Mouse (Mus musculus) retina, adult 2 months (tissue): ENCODE data around the gene Ush1g.

Experiments
- DNase-seq: peaks from one replicate; pipeline ENCODE4 v3.0.0-alpha.2; 2012; ENCODE audit warnings: low read depth, low spot score

Gene Ush1g

GRCm38 (mm10) chr11:115334531-115334930 lies 12.7 kb upstream of the Ush1g start, which contains the start of gene Otop3:
TSS of gene Otop3 (plus strand) at chr11:115334731.
- DNase-seq, result no peak

GRCm38 (mm10) chr11:115329339-115329738 lies 7.5 kb upstream of the Ush1g start:
- DNase-seq, result no peak

DNA sequence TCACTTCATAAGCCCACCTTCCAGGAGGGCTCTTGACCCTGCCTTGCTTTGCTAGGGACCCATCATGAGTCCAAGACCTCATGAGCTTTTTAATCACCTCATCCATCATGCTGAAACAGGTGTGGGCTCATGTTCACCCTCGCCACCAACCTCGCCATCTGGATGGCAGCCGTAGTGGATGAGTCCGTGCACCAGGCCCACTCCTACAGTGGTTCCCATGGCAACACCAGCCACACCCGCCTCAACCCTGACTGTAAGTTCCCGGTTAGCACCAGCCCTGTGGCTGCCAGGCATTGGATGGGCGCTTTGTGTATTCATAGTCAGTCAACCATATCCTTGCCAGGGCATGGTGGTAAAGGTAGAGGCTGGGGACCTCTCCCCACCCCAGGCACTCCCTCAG lies 4.9 kb upstream of the Ush1g start:
- no peak for DNase-seq

DNA sequence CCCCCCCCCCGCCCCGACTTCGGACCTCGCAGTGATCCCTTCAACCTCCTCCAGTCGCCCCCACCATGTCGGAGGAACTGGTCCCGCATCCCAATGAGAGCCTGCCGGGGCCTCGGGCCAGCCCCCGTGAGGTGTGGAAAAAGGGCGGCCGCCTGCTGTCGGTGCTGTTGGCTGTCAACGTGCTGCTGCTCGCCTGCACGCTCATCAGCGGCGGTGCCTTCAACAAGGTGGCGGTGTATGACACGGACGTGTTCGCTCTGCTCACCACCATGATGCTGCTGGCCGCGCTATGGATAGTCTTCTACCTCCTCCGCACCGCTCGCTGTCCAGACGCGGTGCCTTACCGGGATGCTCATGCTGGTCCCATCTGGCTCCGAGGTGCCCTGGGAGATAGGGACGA lies 1.5 kb upstream of the Ush1g start:
- no peak for DNase-seq

DNA sequence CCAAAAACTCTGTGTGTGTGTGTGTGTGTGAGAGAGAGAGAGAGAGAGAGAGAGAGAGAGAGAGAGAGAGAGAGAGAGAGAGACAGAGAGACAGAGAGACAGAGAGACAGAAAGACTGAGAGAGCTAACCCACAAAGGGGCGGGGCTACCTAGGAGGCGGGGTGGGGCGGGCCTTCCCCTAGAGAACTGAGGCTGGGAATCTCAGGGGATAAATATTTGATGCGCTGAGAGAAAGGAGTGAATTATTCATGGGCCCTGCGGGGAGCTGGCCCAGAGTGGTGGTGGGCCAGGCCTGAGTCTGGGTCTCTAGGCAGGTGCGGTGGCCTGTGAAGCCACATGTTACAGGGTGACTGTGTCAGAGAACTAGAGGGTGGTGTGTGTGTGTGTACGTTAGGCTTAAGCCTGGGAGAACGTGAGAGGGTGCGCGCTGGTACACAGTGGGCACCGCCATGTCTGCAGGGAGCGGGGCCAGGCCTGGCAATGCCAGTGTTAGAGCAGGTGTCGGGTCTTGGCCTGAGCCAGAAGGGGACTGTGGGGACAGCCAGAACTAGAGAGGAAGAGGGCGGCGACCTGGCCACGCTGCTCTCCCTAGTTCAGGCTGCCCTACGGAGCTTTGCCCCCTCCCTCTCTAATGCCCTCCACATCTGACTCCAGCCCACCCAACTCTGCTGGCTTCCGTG lies 2.0 kb downstream of the Ush1g start:
- no peak for DNase-seq

- no peak for DNase-seq
These were observed 3.4 kb downstream of the Ush1g start for GRCm38 (mm10) chr11:115318245-115319027.

DNA sequence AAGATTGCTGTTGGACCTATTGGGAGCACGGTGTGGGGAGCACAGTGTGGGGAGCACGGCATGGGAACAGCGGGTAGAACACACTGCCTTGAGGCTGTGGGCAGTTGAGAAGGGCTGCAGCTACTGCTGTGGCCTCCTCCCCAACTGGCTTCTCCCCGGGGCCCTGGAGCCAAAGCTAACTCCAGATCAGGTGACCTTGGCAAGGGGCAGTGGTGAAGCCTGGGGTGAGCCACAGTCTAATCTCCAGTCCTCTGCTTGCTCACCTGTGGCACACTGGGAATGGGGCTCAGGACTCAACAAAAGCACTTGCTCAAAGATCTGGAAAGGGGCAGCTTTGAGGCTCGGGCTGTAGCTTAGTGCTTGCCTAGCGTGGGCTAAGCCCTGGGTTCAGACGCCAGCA lies 4.6 kb downstream of the Ush1g start:
- no peak for DNase-seq

DNA sequence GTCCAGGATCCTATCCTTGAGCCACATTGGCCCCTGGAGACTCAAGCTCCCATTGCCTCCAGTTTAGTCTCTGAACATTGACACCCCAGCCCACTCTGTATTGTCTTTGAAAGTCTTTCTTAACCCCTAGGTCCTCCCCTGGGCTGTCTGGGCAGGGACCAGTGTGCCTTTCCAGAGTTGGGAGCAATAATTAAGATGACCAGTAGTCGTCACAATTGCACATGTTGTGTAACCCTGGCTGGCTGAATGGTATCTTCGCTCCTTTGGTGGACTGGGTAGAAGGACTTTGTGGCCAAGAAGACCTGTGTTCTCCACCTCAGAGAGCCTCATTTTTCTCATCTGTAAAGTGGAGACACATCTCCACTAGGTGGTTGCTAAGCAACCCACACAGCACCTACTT lies 7.6 kb downstream of the Ush1g start:
- DNase-seq, result no peak

DNA sequence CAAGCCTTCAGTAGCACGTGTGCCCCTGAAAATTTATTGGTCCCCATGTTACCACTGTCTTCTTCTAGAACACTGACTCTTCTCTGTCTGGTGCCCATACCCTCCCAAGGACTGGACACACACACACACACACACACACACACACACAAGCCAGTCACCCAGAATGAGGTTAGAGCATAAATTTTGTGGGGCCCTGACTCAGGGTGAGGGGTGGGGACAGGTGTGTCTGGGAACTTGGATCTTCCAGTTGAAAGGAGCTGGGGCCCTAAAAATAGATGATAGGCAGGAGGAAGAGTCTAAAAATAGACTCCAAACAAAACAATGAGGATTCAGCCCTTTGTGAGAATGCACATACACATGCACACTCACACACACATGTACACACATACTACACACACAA lies 13.1 kb downstream of the Ush1g start:
- DNase-seq, result no peak

- no peak for DNase-seq
These were observed 15.0 kb downstream of the Ush1g start, which contains the start of gene Otop2 for GRCm38 (mm10) chr11:115306863-115307262. TSS of gene Otop2 (plus strand) at chr11:115307163.

DNA sequence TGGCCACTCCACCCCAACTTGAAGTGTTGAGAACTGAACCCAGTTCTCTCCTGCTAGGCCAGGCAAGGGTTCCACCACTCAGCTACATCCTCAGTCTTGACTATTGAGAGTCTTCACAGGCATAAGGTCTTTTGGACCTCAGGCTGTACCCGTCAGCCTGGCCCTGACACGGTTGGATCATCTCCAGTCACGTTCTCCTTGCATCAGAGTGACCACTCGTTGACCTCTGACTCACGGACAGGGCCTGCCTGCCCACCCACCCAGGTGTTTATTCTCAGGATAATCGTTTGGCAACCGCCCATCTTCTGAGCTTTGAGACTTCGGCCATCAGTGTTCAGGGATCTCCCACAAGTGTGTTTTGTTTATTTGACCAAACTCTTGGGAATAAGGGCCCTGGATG lies 18.7 kb downstream of the Ush1g start:
- no peak for DNase-seq

- DNase-seq, result no peak
These were observed 20.5 kb downstream of the Ush1g start for GRCm38 (mm10) chr11:115301351-115301750.

DNA sequence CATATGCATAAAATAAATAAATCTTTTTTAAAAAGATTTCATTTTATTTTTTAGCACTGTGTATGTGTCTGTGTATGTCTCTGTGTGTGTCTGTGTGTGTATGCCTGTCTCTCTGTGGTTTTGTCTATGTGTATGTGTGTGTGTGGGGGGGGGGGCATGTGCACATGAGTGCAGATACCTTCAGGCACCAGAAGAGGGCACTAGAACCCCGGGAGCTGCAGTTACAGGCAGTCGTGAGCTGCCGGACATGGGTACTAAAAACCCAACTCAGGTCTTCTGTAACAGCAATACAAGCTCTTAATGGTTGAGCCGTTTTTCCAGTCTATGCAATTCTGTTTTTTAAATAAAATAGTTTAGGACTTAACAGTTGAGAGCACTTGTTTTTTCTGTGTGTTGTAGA lies 21.1 kb downstream of the Ush1g start:
- no peak for DNase-seq

DNA sequence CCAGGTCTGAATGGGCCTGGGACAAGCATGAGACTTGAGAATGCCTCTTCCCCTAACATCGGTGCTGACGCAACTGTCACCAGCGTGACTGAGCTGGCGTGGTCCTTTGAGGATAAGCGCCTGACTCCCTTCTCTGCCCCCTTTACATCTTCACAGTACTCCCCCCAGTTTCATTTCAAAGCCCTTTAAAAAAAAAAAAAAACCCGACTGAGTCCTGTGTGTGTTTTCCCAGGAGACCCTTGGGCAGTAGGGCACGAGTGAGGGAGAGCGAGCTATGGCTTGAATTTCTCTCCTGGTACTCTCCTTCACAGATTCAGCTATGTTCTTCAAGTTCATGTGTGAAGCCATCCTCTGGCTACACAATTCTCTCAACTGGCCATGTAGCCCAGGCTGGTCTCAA lies 23.7 kb downstream of the Ush1g start:
- no peak for DNase-seq

GRCm38 (mm10) chr11:115297214-115297826 lies 24.5 kb downstream of the Ush1g start, which contains the start of gene Fads6:
TSS of gene Fads6 (minus strand) at chr11:115297663.
- DNase-seq, result peak; percentile 38

DNA sequence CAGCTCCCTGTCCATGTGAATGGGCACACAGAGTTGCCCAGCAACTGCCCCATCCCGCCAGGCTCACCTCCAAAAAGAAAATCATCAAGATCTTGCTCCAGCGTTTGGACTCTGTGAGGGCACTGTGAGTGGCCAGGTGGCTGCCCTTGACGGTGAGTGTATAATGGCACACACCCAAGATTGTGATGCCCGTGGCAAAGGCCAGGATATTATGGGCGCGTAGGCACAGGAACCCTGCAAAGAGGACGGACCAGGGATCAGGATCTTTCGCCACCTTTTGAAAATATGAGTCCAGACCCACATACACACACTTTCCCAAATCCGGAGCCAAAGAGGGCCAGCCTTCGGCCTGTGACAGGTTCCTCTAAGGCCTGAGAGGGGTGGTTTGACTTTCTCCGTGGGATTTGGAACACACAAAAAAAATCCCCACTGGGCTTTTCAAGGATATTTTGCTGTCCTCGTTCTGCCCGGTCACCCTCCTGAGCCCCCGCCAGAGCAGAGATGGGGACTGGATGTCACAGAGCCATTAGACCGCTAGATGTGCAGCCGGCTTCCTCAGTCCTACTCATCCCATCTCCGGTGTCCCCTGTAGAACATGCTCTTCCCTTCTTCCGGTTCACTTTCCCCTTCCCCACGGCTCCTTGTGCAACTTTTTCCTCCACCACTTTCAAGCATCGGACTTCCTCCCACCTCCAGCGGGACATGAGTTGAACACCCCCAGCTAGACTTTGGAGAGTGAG lies 25.2 kb downstream of the Ush1g start:
- no peak for DNase-seq

GRCm38 (mm10) chr11:115295939-115296338 lies 25.9 kb downstream of the Ush1g start:
- DNase-seq, result no peak

GRCm38 (mm10) chr11:115292631-115293375 lies 29.0 kb downstream of the Ush1g start:
- no peak for DNase-seq

DNA sequence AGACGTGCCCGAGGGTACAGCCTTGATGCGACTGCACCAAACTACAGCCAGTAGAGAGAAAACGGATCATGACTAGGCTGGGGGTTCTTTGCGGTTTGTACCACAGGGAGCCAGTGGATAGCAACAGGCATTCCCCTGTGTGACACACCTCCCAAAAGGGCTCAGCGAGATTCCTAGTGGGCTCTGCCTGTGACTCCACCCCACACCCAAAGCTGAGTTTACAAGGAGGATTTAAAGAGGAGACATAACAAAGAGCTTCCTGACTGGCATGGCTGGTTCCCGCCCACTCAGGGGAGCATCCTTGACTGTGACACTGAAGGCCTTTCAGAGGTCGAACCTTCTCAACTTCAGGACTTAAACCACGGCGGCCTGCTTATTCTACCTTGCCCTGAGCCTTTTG lies 30.3 kb downstream of the Ush1g start:
- no peak for DNase-seq

DNA sequence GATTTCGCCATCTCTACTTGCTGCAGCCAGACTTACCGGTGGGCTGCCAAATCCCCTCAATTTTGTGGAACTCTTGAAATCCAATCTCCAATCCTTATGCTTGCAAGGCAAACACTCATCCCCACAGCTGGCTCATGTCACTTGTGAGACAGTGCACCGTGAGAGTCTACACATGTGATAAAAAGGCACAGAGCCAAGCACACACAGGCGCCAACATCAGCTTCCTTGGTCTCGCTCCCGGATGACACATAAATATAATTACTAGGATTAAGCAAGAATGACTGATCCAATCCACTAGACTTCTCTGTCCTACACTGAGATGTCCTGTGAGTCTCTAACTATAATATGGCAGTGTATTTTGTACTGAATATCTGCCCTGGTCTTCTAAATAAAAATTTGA lies 30.9 kb downstream of the Ush1g start:
- no peak for DNase-seq

DNA sequence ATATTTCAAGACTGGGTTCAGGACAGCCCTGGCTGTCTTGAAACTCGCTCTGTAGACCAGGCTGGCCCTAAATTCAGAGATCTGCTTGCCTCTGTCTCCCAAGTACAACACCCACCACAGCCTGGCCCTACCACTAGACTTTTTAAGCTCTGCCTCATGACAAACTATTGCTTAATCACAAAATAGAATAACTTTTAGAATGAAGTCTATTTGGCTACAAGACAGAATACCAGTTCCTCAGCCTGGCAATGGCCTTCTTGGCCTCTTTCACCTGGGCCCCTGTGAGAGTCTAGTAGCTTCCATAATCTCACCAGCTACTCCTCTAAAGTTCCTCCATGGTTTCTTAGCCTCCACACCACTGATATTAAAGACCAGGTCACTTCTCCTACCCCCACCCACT lies 31.5 kb downstream of the Ush1g start:
- no peak for DNase-seq
